Mouse (Mus musculus): ENCODE data around the gene Npas4.

DNA sequence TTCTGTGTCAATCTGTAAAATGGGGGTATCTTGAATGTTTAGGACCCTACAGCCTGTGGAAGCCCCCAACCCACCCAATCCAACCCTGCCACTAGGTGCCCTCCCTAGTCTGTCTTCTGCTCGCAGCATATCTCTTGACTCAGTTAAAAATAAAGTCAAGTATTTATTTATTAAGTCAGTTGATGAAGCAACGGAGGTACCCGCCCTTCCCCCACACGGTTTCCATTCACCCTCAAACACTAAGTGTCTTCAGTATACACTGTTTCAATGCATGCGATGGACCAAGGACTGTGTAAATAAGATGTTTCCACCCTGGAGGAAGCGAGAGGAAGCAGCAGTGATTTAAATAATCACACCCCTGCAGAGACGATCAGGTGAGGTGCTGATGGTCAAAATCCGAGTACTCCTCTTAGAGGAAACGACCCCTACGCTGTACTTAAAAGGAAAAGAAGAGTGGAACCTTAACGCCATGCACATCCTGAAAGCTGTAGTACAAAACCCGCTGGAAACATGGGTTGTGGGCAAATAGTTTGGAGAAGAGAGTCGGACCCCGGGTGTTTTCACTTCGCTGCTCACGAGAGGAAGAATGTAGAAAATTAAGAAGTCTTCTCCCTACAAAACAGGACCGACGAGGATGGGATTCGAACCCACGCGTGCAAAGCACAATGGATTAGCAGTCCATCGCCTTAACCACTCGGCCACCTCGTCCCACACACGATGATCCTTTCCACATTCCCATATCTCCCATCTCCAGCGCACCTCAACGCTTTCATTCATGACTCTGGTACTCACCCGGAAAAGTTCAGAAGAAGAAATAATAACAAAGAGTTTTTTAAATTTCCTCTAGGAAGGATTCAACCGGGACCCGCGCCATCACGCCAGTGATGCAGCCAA lies 47.8 kb upstream of the Npas4 start:
- peak; percentile 3; the same call in 1 of the 2 replicates for TF ChIP-seq POLR2A (IDR thresholded peaks at IDR 0.05; ENCODE audit: low read depth, low read length)
- TF ChIP-seq CTCF (IDR thresholded peaks at IDR 0.05; ENCODE audit: borderline replicate concordance, insufficient read depth, low read length) = no peak

Data from embryonic fibroblast, embryonic 13.5 days (primary cell).